Mouse (Mus musculus): ENCODE data around the gene Colec11. TPM values are rescaled to one million over a fixed set of nuclear protein-coding genes. Genes with fewer than 3 reads are reported as not detected.
A peak's percentile ranks its signal among the peaks of the same experiment; 100 is the strongest.

Gene Colec11
- polyA plus RNA-seq, 1 experiment from 2014 or later: 2.2 TPM

DNA sequence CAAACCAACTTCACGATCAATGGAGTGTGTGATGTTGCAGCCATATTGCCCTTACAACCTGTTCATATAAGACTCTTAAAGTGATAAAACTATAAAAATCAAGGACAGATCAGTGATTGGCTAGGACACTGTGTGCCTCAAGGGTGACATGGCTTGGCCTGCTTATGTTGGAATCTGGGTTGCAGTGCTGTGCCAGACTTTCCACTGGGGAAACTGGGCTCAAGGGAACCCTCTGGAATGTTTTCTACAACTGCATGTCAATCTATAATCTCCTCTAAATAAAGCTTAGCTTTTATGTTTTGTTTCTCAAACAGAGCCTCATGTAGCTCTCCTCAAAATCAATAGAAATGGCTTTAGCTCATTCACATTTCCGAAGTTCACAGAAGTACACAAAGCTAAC, 1.1 kb upstream of the Colec11 start:
- H3K27me3 ChIP-seq (ENCODE audit: insufficient read depth, low read length): no peaks in the 10 kb centered on the region
- TF ChIP-seq CTCF (IDR thresholded peaks at IDR 0.05; ENCODE audit: low read depth): no peak
- no peak overlapping the region for H3K27ac ChIP-seq
- H3K4me2 ChIP-seq (ENCODE audit: low read length): no peak overlapping the region
- no peak for DNase-seq (ENCODE audit: low spot score)
- H3K9ac ChIP-seq (ENCODE audit: low read depth, low read length): no peak overlapping the region
- H3K36me3 ChIP-seq (ENCODE audit: insufficient read depth, low read length): peaks cover 14% of the 10 kb centered on the region; the same call in 1 of the 2 replicates
- no peak for ATAC-seq (replicated peaks; ENCODE audit: low FRiP score, low read depth)
- H3K9me3 ChIP-seq (replicated peaks; ENCODE audit: low read length): no peaks in the 10 kb centered on the region
- H3K4me3 ChIP-seq (replicated peaks; ENCODE audit: low read depth, low read length): no peak overlapping the region
- WGBS: 86% methylated on average over 2 of the region's 2 CpGs
- peaks cover 9% of the 10 kb centered on the region; the same call in 1 of the 2 replicates for H3K4me1 ChIP-seq (replicated peaks; ENCODE audit: insufficient read depth, low read length)

- Histone ChIP-seq H3K9me3 (replicated peaks; ENCODE audit: low read length) (no peaks in the 10 kb centered on the region), H3K36me3 (ENCODE audit: insufficient read depth, low read length) (no peaks in the 10 kb centered on the region), H3K4me1 (replicated peaks; ENCODE audit: insufficient read depth, low read length) (peaks cover 9% of the 10 kb centered on the region; the same call in 1 of the 2 replicates), H3K27ac (0 out of 2 replicates have a peak overlapping the region, but pooled peaks have one; percentile 19), H3K4me3 (replicated peaks; ENCODE audit: low read depth, low read length) (no peak overlapping the region), H3K4me2 (ENCODE audit: low read length) (no peak overlapping the region), H3K9ac (ENCODE audit: low read depth, low read length) (no peak overlapping the region), H3K27me3 (ENCODE audit: insufficient read depth, low read length) (no peaks in the 10 kb centered on the region)
- 50% methylated on average over 1 of the region's 1 CpGs for WGBS
- no peak for TF ChIP-seq CTCF (IDR thresholded peaks at IDR 0.05; ENCODE audit: low read depth)
- ATAC-seq (replicated peaks; ENCODE audit: low FRiP score, low read depth) (no peak), DNase-seq (ENCODE audit: low spot score) (no peak)
Measured at GRCm38 (mm10) chr12:28622641-28623040, 536 bp downstream of the Colec11 start.

DNA sequence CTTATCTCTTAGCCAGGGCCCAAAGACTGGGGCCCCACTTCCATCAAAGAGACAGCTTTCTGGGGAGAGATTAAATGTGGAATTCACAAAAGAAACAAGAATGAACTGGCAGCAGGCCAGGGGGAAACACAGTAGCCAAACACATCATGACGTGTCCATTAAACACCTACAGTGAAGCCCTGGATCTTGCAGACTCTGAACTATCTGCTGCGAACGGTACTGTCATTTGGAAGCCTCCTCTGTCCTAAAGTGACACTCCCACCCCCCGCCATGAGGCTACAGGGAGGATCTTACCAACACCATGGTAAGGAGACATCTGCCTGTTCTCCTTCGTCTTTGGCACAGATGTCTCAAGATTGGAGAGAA, 1.0 kb downstream of the Colec11 start:
- no peak for TF ChIP-seq CTCF (IDR thresholded peaks at IDR 0.05; ENCODE audit: low read depth)
- H3K9me3 ChIP-seq (replicated peaks; ENCODE audit: low read length): no peaks in the 10 kb centered on the region
- H3K36me3 ChIP-seq (ENCODE audit: insufficient read depth, low read length): no peaks in the 10 kb centered on the region
- WGBS: 39% methylated on average over 5 of the region's 5 CpGs
- 0 out of 2 replicates have a peak overlapping the region, but pooled peaks have one; percentile 31 for H3K4me2 ChIP-seq (ENCODE audit: low read length)
- H3K4me3 ChIP-seq (replicated peaks; ENCODE audit: low read depth, low read length): no peak overlapping the region
- DNase-seq (ENCODE audit: low spot score) (peak; percentile 19), ATAC-seq (replicated peaks; ENCODE audit: low FRiP score, low read depth) (no peak)
- no peaks in the 10 kb centered on the region for H3K27me3 ChIP-seq (ENCODE audit: insufficient read depth, low read length)
- peaks cover 9% of the 10 kb centered on the region; the same call in 1 of the 2 replicates for H3K4me1 ChIP-seq (replicated peaks; ENCODE audit: insufficient read depth, low read length)
- H3K27ac ChIP-seq: 0 out of 2 replicates have a peak overlapping the region, but pooled peaks have one; percentile 8
- H3K9ac ChIP-seq (ENCODE audit: low read depth, low read length): 0 out of 2 replicates have a peak overlapping the region, but pooled peaks have one; percentile 8

GRCm38 (mm10) chr12:28621451-28622166, 1.6 kb downstream of the Colec11 start:
- Histone ChIP-seq H3K4me3 (replicated peaks; ENCODE audit: low read depth, low read length) (no peak overlapping the region), H3K9ac (ENCODE audit: low read depth, low read length) (0 out of 2 replicates have a peak overlapping the region, but pooled peaks have one; percentile 8), H3K36me3 (ENCODE audit: insufficient read depth, low read length) (no peaks in the 10 kb centered on the region), H3K4me2 (ENCODE audit: low read length) (peak overlapping the region; percentile 31; the same call in 1 of the 2 replicates), H3K27me3 (ENCODE audit: insufficient read depth, low read length) (no peaks in the 10 kb centered on the region), H3K27ac (0 out of 2 replicates have a peak overlapping the region, but pooled peaks have one; percentile 8), H3K4me1 (replicated peaks; ENCODE audit: insufficient read depth, low read length) (peaks cover 9% of the 10 kb centered on the region; the same call in 1 of the 2 replicates), H3K9me3 (replicated peaks; ENCODE audit: low read length) (no peaks in the 10 kb centered on the region)
- TF ChIP-seq CTCF (IDR thresholded peaks at IDR 0.05; ENCODE audit: low read depth): peak; percentile 56
- ATAC-seq (replicated peaks; ENCODE audit: low FRiP score, low read depth): no peak
- DNase-seq (ENCODE audit: low spot score): peak; percentile 55
- 12% methylated on average over 7 of the region's 7 CpGs for WGBS

GRCm38 (mm10) chr12:28617297-28617696, 5.9 kb downstream of the Colec11 start:
- H3K4me3 ChIP-seq (replicated peaks; ENCODE audit: low read depth, low read length): no peak overlapping the region
- ATAC-seq (replicated peaks; ENCODE audit: low FRiP score, low read depth): no peak
- no peak overlapping the region for H3K9ac ChIP-seq (ENCODE audit: low read depth, low read length)
- no peak overlapping the region for H3K27ac ChIP-seq
- H3K9me3 ChIP-seq (replicated peaks; ENCODE audit: low read length): no peaks in the 10 kb centered on the region
- no peaks in the 10 kb centered on the region for H3K27me3 ChIP-seq (ENCODE audit: insufficient read depth, low read length)
- H3K36me3 ChIP-seq (ENCODE audit: insufficient read depth, low read length): no peaks in the 10 kb centered on the region
- no peak for TF ChIP-seq CTCF (IDR thresholded peaks at IDR 0.05; ENCODE audit: low read depth)
- H3K4me1 ChIP-seq (replicated peaks; ENCODE audit: insufficient read depth, low read length): peaks cover 9% of the 10 kb centered on the region; the same call in 1 of the 2 replicates
- H3K4me2 ChIP-seq (ENCODE audit: low read length): no peak overlapping the region
- DNase-seq (ENCODE audit: low spot score): no peak
- 61% methylated on average over 4 of the region's 4 CpGs for WGBS

DNA sequence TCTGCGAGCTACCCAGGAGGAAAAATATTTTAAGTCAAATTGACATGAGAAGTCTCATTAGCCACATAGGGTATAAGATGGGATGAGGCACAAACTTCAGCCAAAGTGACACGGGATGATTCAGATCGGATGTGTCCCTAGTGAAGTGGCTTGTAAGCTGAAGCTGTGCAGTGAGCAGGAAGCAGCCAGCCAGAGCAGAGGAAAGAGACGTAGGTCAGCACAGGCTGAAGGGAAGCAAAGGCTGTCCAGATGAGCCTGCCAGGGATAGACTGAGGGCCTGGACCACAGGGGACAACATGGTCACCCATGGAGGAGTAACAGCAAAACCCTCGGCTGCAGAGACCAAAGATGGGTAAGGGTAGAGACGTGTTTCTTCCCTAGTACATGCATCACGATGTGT, 8.8 kb downstream of the Colec11 start:
- no peak for ATAC-seq (replicated peaks; ENCODE audit: low FRiP score, low read depth)
- Histone ChIP-seq H3K27ac (no peak overlapping the region), H3K27me3 (ENCODE audit: insufficient read depth, low read length) (no peaks in the 10 kb centered on the region), H3K9me3 (replicated peaks; ENCODE audit: low read length) (no peaks in the 10 kb centered on the region), H3K4me3 (replicated peaks; ENCODE audit: low read depth, low read length) (no peak overlapping the region), H3K36me3 (ENCODE audit: insufficient read depth, low read length) (no peaks in the 10 kb centered on the region), H3K4me1 (replicated peaks; ENCODE audit: insufficient read depth, low read length) (no peaks in the 10 kb centered on the region), H3K4me2 (ENCODE audit: low read length) (no peak overlapping the region), H3K9ac (ENCODE audit: low read depth, low read length) (no peak overlapping the region)
- TF ChIP-seq CTCF (IDR thresholded peaks at IDR 0.05; ENCODE audit: low read depth): no peak
- peak; percentile 24 for DNase-seq (ENCODE audit: low spot score)
- WGBS: 64% methylated on average over 7 of the region's 7 CpGs
